Mouse (Mus musculus) granulocyte monocyte progenitor cell, adult 5-6 weeks (primary cell): ENCODE data around the gene Trpm8. TPM values are rescaled to one million over a fixed set of nuclear protein-coding genes. Genes with fewer than 3 reads are reported as not detected.
A peak's percentile ranks its signal among the peaks of the same experiment; 100 is the strongest.

Experiments
- ATAC-seq: replicated peaks from 2 replicates; pipeline ENCODE4 v1.8.0; 2016; ENCODE audit warnings: mild to moderate bottlenecking, moderate TSS enrichment, inconsistent platforms; ENCODE audit not compliant: poor library complexity, severe bottlenecking
- total RNA-seq, 2 experiments: library from RNA; stranded (forward) in 1 of 2; stranded (reverse) in 1 of 2; fragments of 200-712, 200-1000 nt in 1 of 2; fragments of >200 nt in 1 of 2; fragmentation: Nextera tagmentation in 1 of 2; gene quantifications; 2 replicates each; pipeline ENCODE4 v1.2.3; 2014 to 2017

The Trpm8 gene
- total RNA-seq, 2 experiments from 2014 or later: not detected

DNA sequence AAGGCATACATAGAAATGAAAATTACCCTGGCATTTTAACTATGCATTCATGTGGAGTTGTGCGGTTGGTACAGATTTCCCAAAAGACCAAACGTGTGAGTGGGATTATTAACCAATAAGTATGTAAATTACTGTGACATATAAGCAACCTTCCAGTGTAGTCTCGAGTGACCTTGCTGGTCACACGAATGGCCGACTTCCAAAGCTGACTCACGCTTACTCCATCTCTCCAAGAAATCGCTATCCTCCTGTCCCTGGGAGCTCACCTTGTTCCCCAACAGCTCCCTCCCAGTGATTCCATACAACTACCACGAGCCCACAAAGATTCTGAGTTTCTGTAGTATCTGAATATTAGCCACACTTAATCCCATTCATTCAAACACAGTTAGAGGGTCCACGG is 62.0 kb downstream of the Trpm8 start:
- no peak for ATAC-seq

GRCm38 (mm10) chr1:88342615-88343014 is 65.2 kb downstream of the Trpm8 start:
- ATAC-seq: no peak

- ATAC-seq: no peak
These were observed 68.1 kb downstream of the Trpm8 start for GRCm38 (mm10) chr1:88345580-88345979.

- ATAC-seq: no peak
These were observed 71.1 kb downstream of the Trpm8 start for GRCm38 (mm10) chr1:88348496-88349005.

DNA sequence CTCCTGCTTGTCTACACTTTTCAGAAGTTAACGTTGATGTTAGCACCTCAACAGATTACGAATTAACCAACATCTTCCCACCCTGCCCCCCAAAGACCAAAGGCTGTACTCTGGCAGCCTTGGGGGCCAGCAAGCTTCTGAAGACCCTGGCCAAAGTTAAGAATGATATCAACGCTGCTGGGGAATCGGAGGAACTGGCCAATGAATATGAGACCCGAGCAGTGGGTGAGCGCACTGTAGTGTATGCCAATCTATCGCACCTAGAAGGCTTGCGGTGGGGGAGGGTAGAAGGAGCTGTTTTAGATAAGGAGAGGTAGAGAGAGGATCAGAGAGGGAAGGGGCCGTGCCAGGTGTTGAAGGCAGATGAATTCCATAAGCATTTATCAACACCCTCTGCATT is 73.3 kb downstream of the Trpm8 start:
- no peak for ATAC-seq

GRCm38 (mm10) chr1:88355025-88355424 is 77.6 kb downstream of the Trpm8 start:
- ATAC-seq: no peak

GRCm38 (mm10) chr1:88355681-88356080 is 78.2 kb downstream of the Trpm8 start:
- ATAC-seq: no peak

DNA sequence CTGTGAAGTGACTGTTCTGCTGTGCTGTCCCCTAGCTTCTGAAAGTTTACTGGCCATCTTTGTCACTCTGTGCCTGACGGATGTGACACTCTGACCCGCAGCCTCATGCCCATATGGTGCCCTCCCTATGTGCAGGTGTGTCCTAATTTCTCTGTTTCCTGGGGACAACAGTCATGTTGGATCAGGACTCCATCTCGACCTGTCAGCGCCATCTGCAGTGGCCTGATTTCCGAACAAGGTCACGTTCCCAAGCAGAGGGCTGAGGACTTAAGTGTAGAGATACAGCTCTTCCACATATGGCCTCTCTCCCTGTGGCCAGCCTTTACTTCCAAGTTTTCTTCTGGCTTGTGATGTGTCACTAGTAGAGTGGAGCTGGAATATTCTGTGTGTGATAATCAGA is 79.2 kb downstream of the Trpm8 start:
- no peak for ATAC-seq

GRCm38 (mm10) chr1:88357458-88358090 is 80.1 kb downstream of the Trpm8 start:
- ATAC-seq: peak; percentile 61

DNA sequence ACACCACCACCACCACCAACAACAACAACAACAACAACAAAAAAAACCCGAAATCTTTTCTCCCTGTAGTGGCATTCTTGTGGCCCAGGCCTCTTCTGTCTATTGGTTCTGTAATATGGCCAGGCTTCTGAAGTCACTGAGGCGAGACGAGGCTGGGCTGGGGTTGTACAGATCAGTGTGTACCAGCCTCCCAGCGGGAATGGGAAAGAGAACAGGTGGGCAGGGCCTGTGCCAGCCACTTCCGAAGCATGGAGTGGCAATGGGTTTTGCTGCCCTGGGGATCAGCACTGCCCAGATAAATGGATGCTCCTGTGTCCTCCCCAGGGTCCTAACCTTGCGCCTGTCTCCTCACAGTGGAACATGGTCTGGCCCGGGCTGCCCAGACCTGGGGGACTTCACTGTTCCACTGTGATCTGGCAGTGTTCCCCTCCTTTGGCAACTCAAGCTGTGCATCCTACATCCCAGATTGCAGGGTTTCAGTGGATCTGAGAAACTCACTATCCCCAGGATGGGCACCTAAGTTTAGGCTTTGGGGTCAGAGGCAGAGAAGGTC is 80.7 kb downstream of the Trpm8 start:
- ATAC-seq: no peak

- no peak for ATAC-seq
These were observed 83.6 kb downstream of the Trpm8 start for GRCm38 (mm10) chr1:88361085-88361484.

GRCm38 (mm10) chr1:88366881-88367644 is 89.6 kb downstream of the Trpm8 start:
- ATAC-seq: no peak

GRCm38 (mm10) chr1:88378446-88378845 is 101.0 kb downstream of the Trpm8 start:
- ATAC-seq: no peak

GRCm38 (mm10) chr1:88391632-88392031 is 114.2 kb downstream of the Trpm8 start:
- ATAC-seq: no peak

DNA sequence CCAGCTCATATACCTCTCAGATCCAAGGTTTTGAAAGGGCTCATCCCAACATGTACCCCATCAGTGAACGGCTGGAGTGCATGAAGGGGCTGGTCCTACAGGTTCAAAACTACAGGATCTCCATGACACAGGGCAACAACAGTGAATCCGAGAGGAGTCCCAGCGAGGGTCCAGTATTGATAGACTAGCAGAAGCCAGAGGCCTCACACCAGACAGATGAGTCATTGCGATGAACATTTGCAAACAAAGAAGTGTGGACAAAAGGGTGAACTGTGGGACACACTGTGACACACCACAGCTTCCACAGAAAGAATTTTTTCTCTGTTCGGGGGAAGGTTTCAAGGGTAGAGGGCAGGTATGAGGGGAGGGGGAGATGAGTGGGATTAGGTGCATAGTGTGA is 115.9 kb downstream of the Trpm8 start:
- ATAC-seq: no peak

DNA sequence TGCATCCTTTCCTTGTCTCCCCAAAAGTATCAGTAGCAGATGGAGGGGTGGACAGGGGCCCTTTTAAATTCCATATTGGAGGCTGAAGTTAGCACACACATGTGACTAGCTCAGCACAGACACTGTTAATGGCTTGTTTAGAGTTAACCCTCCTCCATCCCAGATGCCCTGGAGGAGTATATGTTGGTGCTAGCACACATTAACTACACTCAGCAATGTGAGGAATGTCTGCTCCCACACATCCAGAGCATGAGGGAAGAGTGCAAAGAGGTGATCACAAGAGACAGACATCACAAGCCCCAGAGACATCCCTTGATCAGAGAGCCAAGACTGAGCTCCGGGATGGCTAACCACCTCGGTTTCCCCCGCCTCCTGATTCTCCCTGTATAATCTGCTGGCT is 125.9 kb downstream of the Trpm8 start:
- no peak for ATAC-seq

- ATAC-seq: no peak
These were observed 128.8 kb downstream of the Trpm8 start for GRCm38 (mm10) chr1:88406078-88406806.

- ATAC-seq: no peak
These were observed 129.3 kb downstream of the Trpm8 start, which contains the start of gene Spp2 for GRCm38 (mm10) chr1:88406807-88407198. Spp2 (plus strand) TSS chr1:88406961.

GRCm38 (mm10) chr1:88408340-88408739 is 130.9 kb downstream of the Trpm8 start:
- no peak for ATAC-seq

DNA sequence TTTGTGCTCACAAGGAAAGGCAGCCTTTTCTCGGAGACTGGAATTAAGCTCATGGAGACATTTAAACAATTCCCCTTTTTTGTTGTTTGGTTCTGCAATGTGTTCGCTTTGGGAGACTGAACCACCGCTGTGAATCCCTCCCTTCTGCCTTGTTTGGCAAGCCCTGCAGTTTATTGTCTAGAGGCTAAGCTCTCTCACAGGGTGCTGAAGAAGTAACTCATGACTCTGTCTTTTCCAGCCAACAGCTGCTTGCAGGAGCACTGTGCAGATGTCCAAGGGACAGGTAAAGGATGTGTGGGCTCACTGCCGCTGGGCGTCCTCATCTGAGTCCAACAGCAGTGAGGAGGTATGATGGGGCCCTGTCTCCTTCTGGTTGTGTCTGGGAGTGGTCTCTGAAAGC is 134.6 kb downstream of the Trpm8 start:
- ATAC-seq: no peak

GRCm38 (mm10) chr1:88418943-88419342 is 141.5 kb downstream of the Trpm8 start:
- ATAC-seq: no peak
